Mouse (Mus musculus): Measurements from ENCODE around the gene Sgcd. TPM values are rescaled to one million over a fixed set of nuclear protein-coding genes. Genes with fewer than 3 reads are reported as not detected.

The Sgcd gene
- total RNA-seq, 2 experiments from 2014 or later, result 54.3 TPM

DNA sequence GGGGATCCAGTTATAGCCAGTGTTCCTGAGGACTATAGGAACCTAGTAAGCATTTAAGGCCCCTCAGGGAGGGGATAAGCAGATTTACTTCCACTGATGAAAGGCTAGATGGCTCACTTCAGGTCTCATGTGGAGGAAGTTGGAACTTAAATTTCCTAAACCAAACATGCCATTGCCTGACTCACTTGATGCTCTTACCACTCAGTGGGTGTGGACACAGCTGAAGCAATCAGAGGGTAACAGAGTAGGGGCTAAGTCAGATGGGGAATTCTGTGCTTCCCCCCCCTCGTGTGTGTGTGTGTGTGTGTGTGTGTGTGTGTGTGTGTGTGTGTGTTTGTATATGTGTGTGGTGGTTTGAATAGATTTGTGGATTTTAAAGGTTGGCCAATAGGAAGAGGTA, 830.7 kb downstream of the Sgcd start:
- intact Hi-C loops (cut with DNase I), result no loop called here
- no peak for DNase-seq

DNA sequence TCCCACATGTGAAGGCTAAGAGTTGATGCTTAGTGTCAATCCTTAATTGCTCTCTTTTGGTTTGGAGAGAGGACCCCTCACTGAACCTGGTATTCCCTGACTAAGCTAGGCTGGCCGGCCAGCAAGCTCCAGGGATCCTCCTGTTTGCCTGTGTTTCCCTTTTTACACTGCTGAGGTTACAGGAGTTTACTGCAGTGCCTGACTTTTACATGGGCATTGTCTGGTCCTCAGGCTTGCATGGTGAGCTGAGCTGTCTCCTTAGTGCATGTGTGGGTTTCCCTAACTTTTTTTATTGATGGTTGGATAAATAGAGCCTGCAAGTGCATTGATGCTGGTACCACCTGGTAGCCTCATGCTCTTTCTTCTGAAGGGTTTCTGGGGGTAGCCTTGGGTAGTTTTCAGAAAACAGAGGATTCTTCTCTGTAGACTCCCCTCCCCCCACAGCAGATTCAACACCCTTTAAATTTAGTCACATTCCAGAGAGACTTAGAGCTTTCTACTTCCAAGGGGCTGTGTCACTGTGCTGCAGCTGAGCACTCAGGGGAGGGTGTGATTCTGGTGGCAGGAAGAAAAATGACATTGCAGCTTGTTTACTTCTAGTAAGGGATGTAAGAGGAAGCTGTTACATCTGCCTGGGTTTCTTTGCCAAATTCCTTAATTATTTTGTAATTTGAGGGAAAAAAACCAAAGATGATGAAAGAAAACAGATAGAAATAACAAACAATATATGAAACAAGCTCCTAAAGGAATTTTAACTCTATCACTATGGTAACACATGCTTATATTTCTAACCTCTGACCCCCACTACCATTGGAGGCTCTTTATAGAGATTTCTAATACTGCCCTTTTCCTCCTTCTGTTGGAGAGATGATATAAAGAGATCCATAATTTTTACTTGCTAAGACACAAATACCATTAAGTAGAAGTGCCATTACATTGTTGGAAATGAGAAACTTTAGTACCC, 831.8 kb downstream of the Sgcd start:
- intact Hi-C loops (cut with DNase I), result no loop called here
- DNase-seq, result peak; percentile 15 to 27

- intact Hi-C loops (cut with DNase I), result no loop called here
- DNase-seq, result peak; percentile 14 to 19
Measured at GRCm38 (mm10) chr11:47154837-47155430, 833.8 kb downstream of the Sgcd start.

DNA sequence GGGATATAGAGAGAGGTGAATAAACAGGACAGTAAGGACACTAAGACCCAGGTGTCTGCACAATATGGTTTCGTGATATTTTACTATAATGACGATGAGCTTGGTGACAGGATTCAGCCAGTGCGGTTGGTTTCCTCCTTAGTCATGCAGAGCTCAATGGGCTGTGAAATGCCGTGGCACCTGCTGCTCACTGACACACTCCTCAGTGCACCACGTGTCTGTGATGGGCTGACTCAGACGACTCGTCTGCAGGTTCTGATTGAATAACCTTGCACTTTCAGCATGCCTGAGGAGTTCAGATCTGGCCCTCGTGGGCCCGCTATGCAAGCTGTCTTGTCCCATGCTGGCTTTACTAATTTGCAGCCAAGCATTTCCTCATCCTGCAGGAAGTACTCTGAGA, 839.2 kb downstream of the Sgcd start:
- intact Hi-C loops (cut with DNase I), result no loop called here
- no peak for DNase-seq

- intact Hi-C loops (cut with DNase I), result no loop called here
- DNase-seq, result no peak
Measured at GRCm38 (mm10) chr11:47139867-47140266, 848.9 kb downstream of the Sgcd start.

- no peak for DNase-seq
- intact Hi-C loops (cut with DNase I), result no loop called here
Measured at GRCm38 (mm10) chr11:47139271-47139670, 849.5 kb downstream of the Sgcd start.

GRCm38 (mm10) chr11:47132410-47132809, 856.4 kb downstream of the Sgcd start:
- no peak for DNase-seq
- intact Hi-C loops (cut with DNase I), result no loop called here

GRCm38 (mm10) chr11:47130432-47130831, 858.3 kb downstream of the Sgcd start:
- no peak for DNase-seq
- intact Hi-C loops (cut with DNase I), result no loop called here

DNA sequence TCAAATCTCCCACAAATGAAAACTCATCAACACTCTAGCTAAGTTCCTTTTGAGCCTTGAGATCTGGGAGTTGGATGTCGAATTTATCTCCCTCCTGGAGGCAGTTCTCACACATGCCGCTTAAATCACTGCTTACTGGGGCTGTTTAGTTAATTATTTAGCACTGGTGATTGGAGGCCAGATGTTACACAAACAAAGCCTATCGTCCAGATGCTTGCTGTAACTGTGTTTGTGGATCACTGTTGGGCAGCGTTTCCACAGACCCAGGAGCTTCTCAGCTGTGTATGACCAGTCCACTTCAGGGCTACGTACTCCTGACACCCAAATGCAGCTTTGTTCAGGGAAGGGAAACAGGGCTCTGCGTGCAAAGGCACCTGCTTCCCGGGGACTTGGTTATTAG, 858.8 kb downstream of the Sgcd start:
- DNase-seq, result peak; percentile 35 to 38
- intact Hi-C loops (cut with DNase I), result no loop called here

DNA sequence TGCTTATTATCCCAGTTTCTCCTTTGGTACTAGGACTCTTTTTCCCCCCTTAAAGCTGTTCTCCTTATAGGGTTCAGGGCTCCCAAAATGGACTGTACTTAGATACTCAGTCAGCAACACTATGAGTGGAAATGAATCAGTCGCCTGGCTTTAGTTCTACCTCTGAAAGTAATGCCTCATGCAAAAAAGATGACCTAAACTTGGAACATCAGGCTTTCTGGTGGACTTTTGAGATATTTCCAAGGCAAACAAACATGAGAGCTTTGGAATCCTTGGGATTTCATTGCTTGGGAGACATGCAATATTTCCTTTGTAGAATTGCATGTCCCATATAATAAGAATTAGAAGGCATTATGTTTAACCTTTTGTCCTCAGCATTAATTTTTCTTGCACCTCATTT, 859.6 kb downstream of the Sgcd start:
- peak; percentile 26 to 41 for DNase-seq
- intact Hi-C loops (cut with DNase I), result no loop called here

GRCm38 (mm10) chr11:47128331-47128730, 860.4 kb downstream of the Sgcd start:
- intact Hi-C loops (cut with DNase I), result no loop called here
- no peak for DNase-seq

GRCm38 (mm10) chr11:47120874-47121273, 867.9 kb downstream of the Sgcd start:
- intact Hi-C loops (cut with DNase I), result no loop called here
- DNase-seq, result no peak

- intact Hi-C loops (cut with DNase I), result no loop called here
Measured at GRCm38 (mm10) chr11:47117896-47118295, 870.9 kb downstream of the Sgcd start.

GRCm38 (mm10) chr11:47114366-47114765, 874.4 kb downstream of the Sgcd start:
- no peak for DNase-seq
- intact Hi-C loops (cut with DNase I), result no loop called here

More at GRCm38 (mm10) chr11:47117896-47118295, 870.9 kb downstream of the Sgcd start:
- DNase-seq, result no peak

- no peak for DNase-seq
- intact Hi-C loops (cut with DNase I), result no loop called here
Measured at GRCm38 (mm10) chr11:47113081-47113480, 875.7 kb downstream of the Sgcd start.

- intact Hi-C loops (cut with DNase I), result no loop called here
- DNase-seq, result peak in 1 of 2 experiments; percentile 23
Measured at GRCm38 (mm10) chr11:47110314-47110713, 878.5 kb downstream of the Sgcd start.

DNA sequence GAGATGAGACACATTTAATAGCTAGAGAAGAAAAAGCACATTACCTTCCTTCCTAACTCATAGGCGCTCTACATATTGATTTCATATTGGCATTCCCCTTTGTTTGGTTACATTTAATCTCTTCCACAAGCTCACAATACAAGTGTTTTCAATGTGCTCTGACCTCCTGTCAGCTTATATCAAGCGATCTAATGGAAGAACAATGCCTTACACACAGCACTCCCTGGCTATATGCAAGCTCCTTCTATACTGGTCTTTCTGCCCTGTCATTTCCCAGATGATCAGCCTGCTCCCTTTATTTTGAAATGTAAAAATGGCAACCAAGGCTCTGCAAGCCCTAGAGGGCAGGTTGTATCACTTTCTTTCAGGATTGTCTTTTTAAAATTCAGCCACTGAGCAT, 881.1 kb downstream of the Sgcd start:
- DNase-seq, result no peak
- intact Hi-C loops (cut with DNase I), result no loop called here

DNA sequence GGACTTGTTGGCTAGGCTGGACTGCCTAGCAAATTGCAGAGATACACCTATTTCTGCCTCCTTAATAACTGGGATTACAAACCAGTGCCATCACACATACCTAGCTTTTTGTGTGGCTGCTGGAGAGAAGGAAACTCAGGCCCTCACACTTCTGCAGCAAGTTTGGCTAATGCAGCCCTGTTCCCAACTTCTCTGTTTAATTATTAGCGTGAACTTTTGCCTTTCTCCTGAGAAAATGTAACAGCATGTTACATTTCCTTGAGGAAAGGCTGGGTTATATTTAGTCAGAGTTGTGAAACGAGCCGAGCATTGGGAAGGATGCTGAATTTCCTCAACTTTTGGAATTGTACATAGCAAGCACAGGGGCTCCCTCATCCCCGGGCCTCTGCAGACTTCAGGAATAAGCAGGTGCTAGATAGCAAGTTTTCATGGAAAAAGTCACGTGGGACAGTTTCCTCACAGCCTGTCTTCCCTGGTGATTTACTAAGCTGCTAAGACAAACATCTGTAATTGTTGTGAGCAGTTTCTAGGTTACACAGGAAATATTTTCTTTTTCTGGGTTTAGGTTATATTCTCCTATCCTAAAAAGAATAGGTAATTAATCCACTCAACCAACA, 895.4 kb downstream of the Sgcd start:
- intact Hi-C loops (cut with DNase I), result no loop called here
- DNase-seq, result no peak

DNA sequence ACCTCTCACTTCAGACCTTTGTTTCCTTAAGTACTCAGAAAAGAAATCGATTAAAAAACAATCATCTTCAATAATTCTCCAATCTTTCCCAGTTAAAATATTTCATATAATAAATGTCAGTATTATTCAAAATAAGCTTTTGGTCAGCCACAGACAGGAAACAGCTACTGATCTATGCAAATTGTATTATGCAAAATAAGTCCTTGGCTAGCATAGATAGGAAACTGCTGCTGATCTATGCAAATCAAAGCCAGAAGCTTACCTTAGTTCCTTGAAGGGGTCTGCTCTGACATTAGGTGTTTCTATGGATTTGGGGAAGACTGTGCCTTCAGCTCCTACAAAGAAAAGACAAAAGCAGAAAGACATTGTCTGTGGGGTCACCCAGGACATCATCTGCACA, 906.3 kb downstream of the Sgcd start:
- DNase-seq, result no peak
- intact Hi-C loops (cut with DNase I), result no loop called here

DNA sequence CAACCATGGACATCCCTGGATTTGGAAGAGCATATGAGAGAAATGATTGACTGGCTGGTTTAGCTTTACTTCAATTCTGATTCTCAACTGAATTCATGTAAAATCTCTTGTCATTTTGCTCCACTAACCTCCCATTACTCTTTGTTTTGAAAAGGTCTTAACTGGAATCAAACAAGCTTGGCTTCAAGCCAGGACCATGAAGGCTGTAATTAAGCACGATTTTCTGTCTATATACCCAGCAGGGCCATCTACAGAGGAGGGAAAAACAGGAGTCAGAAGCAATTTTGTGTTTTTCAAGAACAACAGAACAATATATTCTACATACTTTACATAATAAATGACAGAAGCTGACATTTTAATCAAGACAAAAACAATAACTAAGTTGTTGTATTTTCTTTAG, 915.2 kb downstream of the Sgcd start:
- no peak for DNase-seq
- intact Hi-C loops (cut with DNase I), result no loop called here

DNA sequence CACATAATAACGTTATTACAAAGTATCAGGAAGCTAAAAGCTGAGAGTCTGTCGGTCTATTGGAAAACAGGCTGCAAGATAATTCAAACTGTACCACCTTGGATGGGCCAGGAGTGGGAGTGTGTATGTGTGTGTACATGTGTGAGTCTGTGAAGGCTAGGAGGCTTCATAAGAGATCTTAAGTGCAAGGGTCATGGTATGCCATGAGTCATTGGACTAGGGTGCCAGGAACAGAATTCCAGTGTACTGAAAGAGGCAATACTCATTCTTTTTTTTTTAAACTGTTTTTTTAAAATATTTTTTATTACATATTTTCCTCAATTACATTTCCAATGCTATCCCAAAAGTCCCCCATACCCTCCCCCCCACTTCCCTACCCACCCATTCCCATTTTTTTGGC, 917.6 kb downstream of the Sgcd start:
- intact Hi-C loops (cut with DNase I), result no loop called here
- no peak for DNase-seq

All from heart, postnatal 10 days (tissue).